Mouse (Mus musculus) lung, embryonic 14.5 days (tissue): Measurements from ENCODE around the gene Gm21746. TPM values are rescaled to one million over a fixed set of nuclear protein-coding genes. Genes with fewer than 3 reads are reported as not detected.
"Not testable (repeated sequence)": the region's sequence is repeated elsewhere in the genome, so short reads cannot be mapped to it uniquely, and the experiment has no call there.

Source experiments
- ATAC-seq: fragments of 200-750 bp; cut with Nextera tagmentation; 2 replicates; pipeline ENCODE4 v1.8.0; 2017; ENCODE audit warnings: mild to moderate bottlenecking, moderate TSS enrichment, moderate library complexity; ENCODE audit not compliant: insufficient read depth
- DNase-seq: peaks from one replicate; pipeline ENCODE4 v3.0.0-alpha.2; 2015
- H3K27ac ChIP-seq: fragments of 300-500 bp; sonication (generic); 2 replicates; pipeline ENCODE4 v1.5.1; 2014; ENCODE audit warnings: low read depth, mild to moderate bottlenecking, moderate library complexity
- H3K27me3 ChIP-seq: fragments of 300-500 bp; sonication (generic); 2 replicates; pipeline ENCODE4 v1.6.1; 2014; ENCODE audit warnings: low read length, control low read depth; ENCODE audit not compliant: insufficient read depth
- H3K36me3 ChIP-seq: fragments of 300-500 bp; sonication (generic); 2 replicates; pipeline ENCODE4 v1.6.1; 2014; ENCODE audit warnings: control low read depth; ENCODE audit not compliant: insufficient read depth
- H3K4me1 ChIP-seq: fragments of 300-500 bp; sonication (generic); 2 replicates; pipeline ENCODE4 v1.6.1; 2014; ENCODE audit warnings: antibody characterized with exemption, control low read depth; ENCODE audit not compliant: insufficient read depth
- H3K4me2 ChIP-seq: fragments of 300-500 bp; sonication (generic); 2 replicates; pipeline ENCODE4 v1.6.1; 2014; ENCODE audit warnings: mild to moderate bottlenecking
- H3K4me3 ChIP-seq: fragments of 300-500 bp; sonication (generic); 2 replicates; pipeline ENCODE4 v1.5.1; 2014; ENCODE audit warnings: low read depth, low read length
- H3K9ac ChIP-seq: fragments of 300-500 bp; sonication (generic); 2 replicates; pipeline ENCODE4 v1.6.1; 2014
- H3K9me3 ChIP-seq: fragments of 300-500 bp; sonication (generic); 2 replicates; pipeline ENCODE4 v1.6.1; 2016; ENCODE audit warnings: low read depth, low read length, control low read depth
- WGBS: fragments of 180-500 bp; shearing (Covaris S2); extraction: QIAGEN DNeasy Blood & Tissue Kit; methylation state at CpG from one replicate; pipeline ENCODE4 v1.1.7; 2014; 5-methylcytosine and 5-hydroxymethylcytosine counted together
- polyA plus RNA-seq: library from polyadenylated mRNA; unstranded; fragments of >200 nt; fragmentation: Nextera tagmentation; extraction: Ambion mirVana; gene quantifications from 2 replicates; pipeline ENCODE4 v1.2.1, GENCODE M21; 2014

Gm21746 gene
- not detected in 2 replicates for polyA plus RNA-seq

DNA sequence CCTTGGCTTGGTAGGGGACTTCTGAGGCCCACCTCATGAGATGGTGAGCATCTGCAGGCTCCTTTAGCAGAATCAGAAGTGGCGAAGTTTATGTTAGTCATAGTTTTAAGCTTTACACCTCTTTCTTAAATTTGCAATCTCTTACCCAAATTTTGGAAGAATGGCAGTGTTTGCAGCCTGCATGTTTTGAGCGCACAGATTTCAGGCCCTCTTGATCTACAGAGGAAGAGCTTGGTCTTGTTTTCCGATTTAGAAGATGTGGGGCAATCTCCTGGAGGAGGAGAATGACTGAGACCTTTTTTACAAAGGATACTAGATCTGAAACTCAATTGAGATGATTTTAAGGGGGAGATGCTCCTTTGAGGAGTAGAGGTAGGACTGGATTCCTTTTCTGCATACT lies at the start of gene Gm21746:
Gm21746 (minus strand) TSS at position 101 of the 400 bp plus-strand sequence.
- not testable (repeated sequence) for H3K27me3 ChIP-seq, H3K4me3 ChIP-seq, H3K36me3 ChIP-seq, H3K4me2 ChIP-seq, H3K9me3 ChIP-seq, ATAC-seq, H3K27ac ChIP-seq, H3K4me1 ChIP-seq, DNase-seq, H3K9ac ChIP-seq
- 53% methylated on average over 2 of the region's 3 CpGs for WGBS

DNA sequence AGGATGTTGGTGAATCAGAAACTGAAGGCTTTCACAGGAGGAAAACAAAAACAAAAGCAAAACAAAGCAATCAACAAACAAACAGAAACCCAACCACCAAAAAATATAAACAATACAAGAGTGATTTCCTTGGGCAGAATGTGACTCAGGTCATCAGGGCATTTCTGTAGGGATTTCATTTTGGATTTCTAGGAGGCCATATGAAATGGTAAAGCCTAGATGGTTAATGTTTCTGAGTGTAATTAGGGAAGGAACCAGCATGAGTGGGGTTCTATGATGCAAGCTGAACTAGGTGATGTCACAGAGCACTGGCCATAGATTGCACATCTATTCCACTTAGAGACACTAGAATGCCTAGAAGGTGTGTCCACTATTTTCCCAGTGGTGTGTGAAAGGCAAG lies 29.0 kb upstream of the Gm21746 start, which contains the start of gene Gm20873:
Gm20873 (plus strand) TSS at position 301 of the 400 bp plus-strand sequence.
- H3K9ac ChIP-seq, H3K36me3 ChIP-seq, H3K4me3 ChIP-seq, ATAC-seq, H3K4me2 ChIP-seq, H3K4me1 ChIP-seq, H3K9me3 ChIP-seq, H3K27ac ChIP-seq, H3K27me3 ChIP-seq, DNase-seq: not testable (repeated sequence)

Other genes starting within 250 kb of the Gm21746 start
- not detected in 2 replicates for gene Gm20873, start 29.1 kb upstream of the Gm21746 start, polyA plus RNA-seq